Mouse (Mus musculus): ENCODE data around the gene Kcnq5.

DNA sequence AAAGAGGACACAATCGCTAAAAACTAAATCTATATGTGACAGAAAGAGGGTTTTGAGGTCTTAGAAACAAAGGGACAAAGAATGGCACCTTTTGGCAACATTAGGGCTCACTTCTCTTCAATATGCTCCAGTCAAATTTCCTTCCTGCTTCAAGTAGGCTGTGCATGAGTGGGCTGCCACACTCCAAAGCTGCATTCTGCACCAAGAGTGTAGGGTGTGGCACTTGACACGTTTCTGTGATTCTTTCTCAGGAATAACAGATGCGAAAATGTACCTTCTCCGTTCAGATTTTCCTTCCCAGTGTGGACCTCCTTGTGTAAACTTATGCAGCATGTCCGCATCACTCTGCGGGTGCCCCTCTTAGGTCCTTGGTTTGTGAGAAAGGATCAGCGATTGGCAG is 455.1 kb downstream of the Kcnq5 start:
- TF ChIP-seq POLR2A (IDR thresholded peaks at IDR 0.05; ENCODE audit: borderline replicate concordance, insufficient read depth, low read length) (no peak), CTCF (IDR thresholded peaks at IDR 0.05; ENCODE audit: borderline replicate concordance, insufficient read depth, low read depth, low read length) (no peak)
